Mouse (Mus musculus) layer of hippocampus, adult 18-20 months (tissue): ENCODE measurements at regions not wholly inside any gene's neighbourhood (a gene's known extent, or its start where the extent isn't known, plus 50 kb on each side); places are given as distances from the start of the nearest gene placed in this dataset.

Experiments used
- DNase-seq, 2 experiments: peaks; one replicate each; pipeline ENCODE4 v3.0.0; 2022; ENCODE audit warnings: low spot score in 2 of 2

DNA sequence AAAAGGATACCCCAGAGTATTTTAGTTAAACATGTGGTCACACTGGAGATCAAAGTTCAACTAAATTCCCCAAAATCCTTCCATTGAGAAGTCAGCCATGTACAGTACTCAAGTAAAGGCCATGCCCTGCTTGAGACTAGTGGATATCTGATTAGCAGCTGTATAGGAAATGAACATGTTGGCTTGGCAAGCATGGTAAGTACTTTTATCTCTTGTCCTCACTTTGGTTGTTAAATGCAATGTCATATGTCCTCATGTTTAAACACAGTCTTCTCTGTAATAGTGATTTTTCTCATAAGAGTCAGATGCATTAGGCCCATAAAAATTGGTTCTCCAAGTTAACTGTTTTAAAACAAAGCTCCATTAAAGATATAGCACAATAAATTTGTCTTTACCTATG, 141.1 kb upstream of the Pdgfd start:
- no peak for DNase-seq

DNA sequence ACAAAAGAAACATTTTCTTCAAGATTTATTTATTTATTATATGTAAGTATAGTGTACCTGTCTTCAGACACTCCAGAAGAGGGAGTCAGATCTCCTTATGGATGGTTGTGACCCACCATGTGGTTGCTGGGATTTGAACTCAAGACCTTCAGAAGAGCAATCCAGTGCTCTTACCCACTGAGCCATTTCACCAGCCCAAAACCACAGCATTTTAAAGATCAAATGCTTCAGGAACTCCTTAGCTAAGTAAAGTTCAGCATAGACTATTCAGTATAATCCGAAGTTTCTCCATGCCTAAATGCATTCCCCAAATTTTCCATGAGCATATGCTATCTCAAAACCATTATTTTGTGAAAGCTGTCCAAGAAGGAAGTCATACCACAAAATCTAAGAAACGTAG, 102.0 kb upstream of the Pdgfd start:
- DNase-seq, result no peak

DNA sequence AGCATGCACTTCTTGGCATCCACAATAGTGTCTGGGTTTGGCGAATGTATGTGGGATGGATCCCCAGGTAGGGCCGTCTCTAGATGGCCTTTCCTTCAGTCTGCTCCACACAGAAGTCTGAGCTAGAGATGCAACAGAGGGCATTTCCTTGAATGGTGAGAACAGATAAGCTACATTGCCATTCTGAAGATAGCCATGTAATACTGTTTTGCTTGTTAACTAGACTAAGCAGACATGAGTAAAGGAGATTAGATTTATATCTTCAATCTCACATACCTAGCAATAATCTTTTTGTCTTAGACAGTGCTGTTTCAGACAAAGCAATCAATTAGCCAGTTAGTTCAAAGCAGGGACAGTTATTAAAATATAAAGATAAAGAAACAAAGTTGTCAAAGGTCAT, 100.9 kb upstream of the Pdgfd start:
- no peak for DNase-seq

DNA sequence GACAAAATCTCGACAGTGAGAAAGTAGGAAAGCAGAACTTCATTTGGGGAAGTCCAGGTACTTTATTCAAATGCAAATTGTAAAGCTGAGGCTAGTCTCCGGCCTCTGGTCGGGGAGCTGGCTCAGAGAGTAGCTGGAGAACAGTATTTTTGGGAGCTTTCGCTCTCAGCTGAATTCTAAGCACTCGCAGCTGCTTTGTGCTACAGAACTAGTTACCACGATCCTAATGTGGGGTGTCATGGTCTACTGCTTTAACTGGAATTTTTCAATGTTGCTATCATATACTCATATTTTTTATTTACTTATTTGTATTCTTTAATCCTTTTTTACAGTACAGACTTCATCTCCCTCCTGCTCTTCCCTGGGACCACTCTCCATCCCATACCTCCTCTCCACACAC, 87.1 kb upstream of the Pdgfd start:
- DNase-seq, result no peak

DNA sequence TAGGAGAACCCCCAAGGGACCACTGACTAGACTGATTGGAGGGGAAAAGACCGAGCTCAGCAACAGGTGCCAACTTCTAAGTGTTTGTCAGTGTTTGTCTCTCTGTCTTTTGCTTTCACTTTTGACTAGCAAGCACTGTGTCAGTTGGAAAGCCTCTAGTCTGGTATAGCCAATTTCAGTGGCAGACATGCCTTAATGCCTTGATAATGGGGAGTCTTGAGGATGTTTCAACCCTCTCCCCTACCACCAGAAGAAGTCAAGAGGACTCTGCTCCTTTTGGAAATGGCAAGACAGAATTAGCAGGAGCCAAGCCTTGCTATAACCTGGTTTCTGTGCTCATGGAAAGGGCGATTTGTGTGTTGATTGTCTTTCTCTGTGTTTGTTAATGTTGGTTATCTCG, 78.5 kb upstream of the Pdgfd start:
- DNase-seq, result no peak

DNA sequence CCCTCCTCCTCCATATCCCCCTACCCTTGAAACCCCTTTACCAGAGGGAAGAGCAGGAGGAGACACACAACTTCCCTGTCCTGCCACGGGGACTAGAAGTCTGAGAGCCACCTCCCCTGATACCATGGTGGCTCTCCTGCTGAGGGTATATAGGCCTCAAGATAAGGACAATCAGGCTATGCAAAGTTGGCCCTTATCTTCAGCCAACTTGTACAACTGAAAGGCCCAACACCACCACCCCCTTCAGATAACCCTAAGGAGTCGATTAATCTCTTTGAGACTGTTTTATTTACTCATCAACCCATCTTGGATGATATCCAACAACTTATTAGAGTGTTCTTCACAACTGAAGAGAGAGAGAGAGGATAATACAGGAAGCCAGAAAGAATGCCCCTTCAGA, 77.6 kb upstream of the Pdgfd start:
- DNase-seq, result no peak

DNA sequence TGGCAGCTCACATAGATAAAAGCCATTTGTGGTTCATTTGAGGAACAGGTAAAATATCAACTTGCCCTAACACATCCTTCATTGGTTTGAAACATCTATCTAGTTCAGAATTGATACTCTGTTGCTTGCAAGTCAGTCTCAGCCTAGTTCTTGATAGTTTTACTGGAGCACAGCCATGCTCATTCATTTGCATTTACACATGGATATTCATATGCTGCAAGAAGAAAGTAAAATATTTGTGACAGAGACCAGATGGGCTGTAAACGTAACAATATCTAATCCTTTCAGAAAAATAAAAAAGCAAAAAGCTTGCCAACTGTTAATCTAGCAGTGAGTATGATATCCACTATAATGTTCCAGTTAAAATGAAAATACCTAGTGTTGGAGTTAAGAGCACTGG, 60.3 kb upstream of the Pdgfd start:
- peak in 1 of 2 experiments; percentile 21 for DNase-seq
